In the genomic region with DNA sequence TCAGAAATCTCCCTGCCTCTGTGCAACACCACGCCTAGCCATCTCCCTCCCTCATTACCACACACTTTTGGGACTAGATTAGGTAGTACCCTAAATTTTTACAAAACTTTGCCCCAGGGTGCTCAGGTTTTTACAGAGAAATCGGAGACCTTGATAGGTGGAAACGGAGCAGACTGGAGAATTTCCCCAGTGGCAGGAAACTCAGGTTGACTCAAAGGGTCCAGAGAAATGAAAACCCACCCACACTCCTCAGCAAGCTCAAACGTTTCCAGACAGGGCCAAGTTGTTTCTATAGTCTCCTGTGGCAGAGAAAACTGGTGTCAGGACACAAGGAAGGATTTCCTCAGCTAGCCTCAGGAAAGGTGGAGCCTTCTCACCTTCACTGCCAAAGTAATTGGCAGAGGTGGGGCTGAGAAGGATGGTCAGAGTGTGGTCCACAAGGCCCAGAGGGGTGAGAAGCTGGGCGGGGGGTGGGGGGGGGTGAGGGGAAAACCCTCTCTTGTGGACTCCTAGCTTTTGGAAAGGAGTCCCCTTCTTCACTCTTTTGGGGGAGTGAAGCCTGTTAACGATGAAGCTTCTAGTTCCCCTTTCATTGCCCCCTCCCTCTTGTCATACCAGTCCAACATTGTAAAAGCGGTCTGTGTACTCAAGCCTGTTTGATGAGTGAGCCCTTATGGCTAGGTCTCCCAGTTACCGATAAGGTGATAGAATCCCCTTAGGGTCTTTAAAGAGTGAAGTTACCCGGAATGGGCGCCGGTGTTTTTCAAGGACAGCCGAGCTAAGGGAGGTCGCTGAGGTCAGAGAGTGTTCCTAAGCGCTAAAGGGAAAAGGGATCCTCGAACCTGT, we compare ENCODE assay signal across 8 mouse cellular contexts. TPM values are rescaled to one million over a fixed set of nuclear protein-coding genes. Genes with fewer than 3 reads are reported as not detected.
DNase-seq lines count a peak whose midpoint lies in the region; ATAC-seq and TF ChIP-seq lines count a peak whose summit lies in the region.

No protein-coding gene starts in this region.

- WGBS in forebrain, embryonic 13.5 days = 16% methylated on average over 15 of the region's 15 CpGs
- WGBS in liver, embryonic 13.5 days (ENCODE audit: insufficient replicate concordance) = 11% methylated on average over 15 of the region's 15 CpGs

- peak overlapping the region; percentile 79 for H3ac ChIP-seq in C2C12 (ENCODE audit: control insufficient read depth, insufficient read length, low read depth)

- peaks cover 70% of the 10 kb centered on the region for H3K79me2 ChIP-seq in C2C12 (ENCODE audit: control insufficient read depth, insufficient read depth)

- no peak for TF ChIP-seq CTCF in C2C12 (IDR thresholded peaks at IDR 0.05; ENCODE audit: control insufficient read depth, insufficient read depth, insufficient read length)

- no peaks in the 10 kb centered on the region for H3K27me3 ChIP-seq in C2C12 (ENCODE audit: control insufficient read depth, insufficient read depth, insufficient read length)
- no peaks in the 10 kb centered on the region for H3K27me3 ChIP-seq in forebrain, embryonic 13.5 days
- 0 out of 2 replicates have a peak, but pooled peaks cover 5% of the 10 kb centered on the region for H3K27me3 ChIP-seq in liver, embryonic 13.5 days

- DNase-seq in cerebellum, adult 9-11 months = peak; percentile 46
- no peak for DNase-seq in cerebellum, postnatal 36 days
- DNase-seq in liver, embryonic 13.5 days = no peak
- DNase-seq in embryo, embryonic 10.5 days (ENCODE audit: low spot score) = no peak
- no peak for DNase-seq in urinary bladder, postnatal 14 days (ENCODE audit: low spot score)
- no peak for DNase-seq in cerebellum, postnatal 10 days

- H3K27ac ChIP-seq in forebrain, embryonic 13.5 days = peak overlapping the region; percentile 99
- peak overlapping the region; percentile 86; the same call in 1 of the 2 replicates for H3K27ac ChIP-seq in liver, embryonic 13.5 days

- ATAC-seq in forebrain, embryonic 13.5 days = peak; percentile 1; the same call in 1 of the 2 replicates
- ATAC-seq in liver, embryonic 13.5 days (ENCODE audit: low read depth) = no peak

- peak overlapping the region; percentile 62 for H3K4me3 ChIP-seq in C2C12 (ENCODE audit: insufficient read depth, poor library complexity, severe bottlenecking)
- peak overlapping the region; percentile 96 for H3K4me3 ChIP-seq in forebrain, embryonic 13.5 days
- H3K4me3 ChIP-seq in liver, embryonic 13.5 days (replicated peaks) = peak overlapping the region; percentile 78

- peak overlapping the region; percentile 99 for H3K9ac ChIP-seq in forebrain, embryonic 13.5 days
- peak overlapping the region; percentile 85 for H3K9ac ChIP-seq in liver, embryonic 13.5 days

- H3K4me2 ChIP-seq in forebrain, embryonic 13.5 days = peak overlapping the region; percentile 81
- peak overlapping the region; percentile 99 for H3K4me2 ChIP-seq in liver, embryonic 13.5 days

- no peaks in the 10 kb centered on the region for H3K9me3 ChIP-seq in forebrain, embryonic 13.5 days (replicated peaks)
- H3K9me3 ChIP-seq in liver, embryonic 13.5 days (replicated peaks) = no peaks in the 10 kb centered on the region

- peaks cover under 1% of the 10 kb centered on the region for H3K36me3 ChIP-seq in C2C12 (ENCODE audit: control insufficient read depth, insufficient read depth)
- peaks cover 5% of the 10 kb centered on the region for H3K36me3 ChIP-seq in forebrain, embryonic 13.5 days (ENCODE audit: poor library complexity, severe bottlenecking)
- no peaks in the 10 kb centered on the region for H3K36me3 ChIP-seq in liver, embryonic 13.5 days

- H3K4me1 ChIP-seq in forebrain, embryonic 13.5 days = peaks cover 39% of the 10 kb centered on the region
- H3K4me1 ChIP-seq in liver, embryonic 13.5 days (replicated peaks) = peaks cover 81% of the 10 kb centered on the region

- H3K79me3 ChIP-seq in C2C12 (ENCODE audit: low read depth) = peaks cover 35% of the 10 kb centered on the region

TF ChIP-seq in C2C12, 6 proteins besides CTCF, POLR2A, EP300 and RAD21:
- TF ChIP-seq MYOG (IDR thresholded peaks at IDR 0.05; ENCODE audit: control insufficient read depth, extremely low read depth, insufficient read length) (no peak), CEBPB (IDR thresholded peaks at IDR 0.05; ENCODE audit: low read depth) (no peak), USF1 (IDR thresholded peaks at IDR 0.05; ENCODE audit: low read depth) (no peak), MYOD1 (IDR thresholded peaks at IDR 0.05; ENCODE audit: control insufficient read depth, insufficient read length, low read depth) (no peak), FOSL1 (IDR thresholded peaks at IDR 0.05; ENCODE audit: insufficient read depth, low read length, poor library complexity, severe bottlenecking) (no peak), MAX (IDR thresholded peaks at IDR 0.05) (no peak)
TF ChIP-seq in C2C12: peak in this region for 0.

RNA-seq across cellular contexts. Expression of gene Arhgef2, which starts 14.6 kb away (rescaled TPM):
- 88.3 TPM for polyA plus RNA-seq in C2C12 (2012; fragmentation: generic; extraction: Trizol)
- 151 and 162 TPM in 2 replicates for polyA plus RNA-seq in forebrain, embryonic 13.5 days (2015; fragmentation: Nextera tagmentation; extraction: Ambion mirVana)
- polyA plus RNA-seq in liver, embryonic 13.5 days (2015; fragmentation: Nextera tagmentation; extraction: Ambion mirVana) = 16.4 and 17.9 TPM in 2 replicates

RNA-seq across cellular contexts. Expression of gene Rxfp4, which starts 32.6 kb away (rescaled TPM):
- polyA plus RNA-seq in C2C12 (2012; fragmentation: generic; extraction: Trizol) = 0.05 TPM
- not detected in 2 replicates for polyA plus RNA-seq in forebrain, embryonic 13.5 days (2015; fragmentation: Nextera tagmentation; extraction: Ambion mirVana)
- not detected in 2 replicates for polyA plus RNA-seq in liver, embryonic 13.5 days (2015; fragmentation: Nextera tagmentation; extraction: Ambion mirVana)

RNA-seq across cellular contexts. Expression of gene Ssr2, which starts 44.7 kb away (rescaled TPM):
- 351 TPM for polyA plus RNA-seq in C2C12 (2012; fragmentation: generic; extraction: Trizol)
- 139 and 143 TPM in 2 replicates for polyA plus RNA-seq in forebrain, embryonic 13.5 days (2015; fragmentation: Nextera tagmentation; extraction: Ambion mirVana)
- polyA plus RNA-seq in liver, embryonic 13.5 days (2015; fragmentation: Nextera tagmentation; extraction: Ambion mirVana) = 187 and 206 TPM in 2 replicates
